Mouse (Mus musculus) adrenal gland, postnatal 10 days (tissue): ENCODE measurements around the gene Rgs12. TPM values are rescaled to one million over a fixed set of nuclear protein-coding genes. Genes with fewer than 3 reads are reported as not detected.

Source experiments
- DNase-seq: peaks from one replicate; pipeline ENCODE4 v3.0.0; 2021; ENCODE audit warnings: mixed read lengths
- total RNA-seq, 2 experiments: library from RNA; stranded (reverse); gene quantifications; 2 replicates each; pipeline ENCODE4 v1.2.3; 2021

The Rgs12 gene
- total RNA-seq, 2 experiments from 2014 or later, result 27.9 to 42.1 TPM

- no peak for DNase-seq
Observed at GRCm38 (mm10) chr5:34981734-34982133, 32.5 kb downstream of the Rgs12 start.

- DNase-seq, result no peak
Observed at GRCm38 (mm10) chr5:34984933-34985332, 35.7 kb downstream of the Rgs12 start.

- DNase-seq, result peak; percentile 90
Observed at GRCm38 (mm10) chr5:34985867-34986266, 36.6 kb downstream of the Rgs12 start.

- no peak for DNase-seq
Observed at GRCm38 (mm10) chr5:34987396-34987795, 38.2 kb downstream of the Rgs12 start.

GRCm38 (mm10) chr5:34988690-34989089 is 39.4 kb downstream of the Rgs12 start:
- no peak for DNase-seq

- DNase-seq, result no peak
Observed at GRCm38 (mm10) chr5:34989321-34989772, 40.1 kb downstream of the Rgs12 start.

- DNase-seq, result no peak
Observed at GRCm38 (mm10) chr5:34998754-34999153, 49.5 kb downstream of the Rgs12 start.

- no peak for DNase-seq
Observed at GRCm38 (mm10) chr5:34999281-34999680, 50.0 kb downstream of the Rgs12 start.

GRCm38 (mm10) chr5:35000323-35000722 is 51.1 kb downstream of the Rgs12 start:
- DNase-seq, result no peak

GRCm38 (mm10) chr5:35001144-35001543 is 51.9 kb downstream of the Rgs12 start:
- no peak for DNase-seq

GRCm38 (mm10) chr5:35003611-35004162 is 54.4 kb downstream of the Rgs12 start:
- DNase-seq, result no peak

- DNase-seq, result no peak
Observed at GRCm38 (mm10) chr5:35004769-35005168, 55.5 kb downstream of the Rgs12 start.

- no peak for DNase-seq
Observed at GRCm38 (mm10) chr5:35005659-35006058, 56.4 kb downstream of the Rgs12 start.

GRCm38 (mm10) chr5:35006599-35006998 is 57.4 kb downstream of the Rgs12 start:
- no peak for DNase-seq

- peak; percentile 45 for DNase-seq
Observed at GRCm38 (mm10) chr5:35009163-35009562, 59.9 kb downstream of the Rgs12 start.

- DNase-seq, result peak; percentile 24
Observed at GRCm38 (mm10) chr5:35010656-35011055, 61.4 kb downstream of the Rgs12 start.

- peak; percentile 36 for DNase-seq
Observed at GRCm38 (mm10) chr5:35011156-35011923, 62.1 kb downstream of the Rgs12 start.

- no peak for DNase-seq
Observed at GRCm38 (mm10) chr5:35014036-35014435, 64.8 kb downstream of the Rgs12 start.

- no peak for DNase-seq
Observed at GRCm38 (mm10) chr5:35019673-35020300, 70.5 kb downstream of the Rgs12 start.

- DNase-seq, result no peak
Observed at GRCm38 (mm10) chr5:35020410-35021241, 71.4 kb downstream of the Rgs12 start.

GRCm38 (mm10) chr5:35024975-35025374 is 75.7 kb downstream of the Rgs12 start:
- DNase-seq, result peak; percentile 70

GRCm38 (mm10) chr5:35029303-35029702 is 80.1 kb downstream of the Rgs12 start:
- DNase-seq, result no peak
